Mouse (Mus musculus): ENCODE measurements around the gene Nrxn3.

Nrxn3 gene

DNA sequence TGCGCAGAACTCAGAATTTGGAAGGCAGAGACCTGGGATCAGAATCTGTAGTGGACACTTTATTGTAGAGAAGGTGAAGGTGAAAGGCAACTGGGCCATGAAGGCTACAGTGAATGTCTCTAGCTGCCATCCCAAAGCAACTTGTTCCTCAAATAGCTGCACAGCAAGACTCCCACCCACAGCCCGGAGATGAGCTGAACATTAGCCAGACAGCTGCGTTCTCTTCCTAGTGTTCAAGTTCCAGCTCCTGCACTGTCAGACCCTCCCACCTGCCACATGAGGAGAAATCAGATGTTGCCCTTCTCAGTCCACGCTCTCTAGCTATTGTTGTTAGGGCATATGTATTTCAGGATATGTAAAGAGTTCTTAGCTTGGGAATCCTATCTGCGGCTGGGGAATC, 94.2 kb downstream of the Nrxn3 start:
- no peak for DNase-seq

DNA sequence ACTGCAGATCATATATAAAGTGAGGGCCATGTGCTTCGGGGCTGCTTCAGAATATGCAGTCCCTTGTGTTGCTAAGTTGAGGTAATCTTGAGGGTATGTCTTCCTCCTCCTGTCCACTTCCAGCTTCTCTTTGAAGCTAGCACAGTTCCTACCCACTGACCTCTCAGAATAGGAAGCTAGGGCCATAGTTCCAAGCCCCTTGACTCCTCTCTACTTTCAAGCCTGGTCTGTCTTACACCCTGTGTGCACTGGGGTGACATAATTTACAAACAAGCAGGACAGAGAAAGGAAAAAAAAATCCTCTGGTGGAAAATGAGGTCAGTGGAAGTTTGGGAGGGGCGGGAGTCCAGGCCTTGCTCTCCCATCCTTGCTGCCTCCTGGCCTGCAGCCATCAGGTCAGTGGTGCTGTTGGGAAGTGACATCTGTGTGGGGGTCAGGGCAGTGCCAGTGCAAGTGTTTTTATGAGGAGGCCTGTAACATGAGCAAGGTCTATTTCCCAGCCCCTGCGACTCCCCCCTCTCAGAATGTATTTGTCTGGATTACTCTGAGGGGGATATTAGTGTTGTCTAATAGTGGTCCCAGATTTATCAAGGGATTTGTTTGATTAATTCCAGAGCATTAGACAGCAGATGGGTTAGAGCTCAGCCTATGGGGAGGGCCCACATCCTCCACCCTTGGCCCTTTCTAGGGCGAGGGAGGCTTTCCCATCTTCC, 96.1 kb downstream of the Nrxn3 start:
- DNase-seq = peak; percentile 11

DNA sequence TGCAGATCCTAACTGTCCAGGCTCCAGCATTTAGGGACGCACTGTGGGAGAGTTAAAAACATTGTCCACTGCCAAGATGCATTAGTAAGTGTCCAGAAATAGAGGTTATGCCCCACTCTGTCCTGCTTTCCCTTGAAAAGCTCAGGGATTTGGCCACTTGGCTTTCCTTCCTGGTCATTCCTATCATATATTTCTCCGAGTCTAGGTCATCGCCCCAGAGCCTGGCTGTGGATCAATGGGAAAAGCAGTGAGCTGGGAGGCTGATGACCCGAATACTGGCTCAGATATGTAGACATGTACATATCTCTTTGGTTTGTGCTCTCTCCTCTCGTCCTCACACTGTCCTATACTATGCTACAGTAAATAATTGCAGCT, 96.6 kb downstream of the Nrxn3 start:
- no peak for DNase-seq

DNA sequence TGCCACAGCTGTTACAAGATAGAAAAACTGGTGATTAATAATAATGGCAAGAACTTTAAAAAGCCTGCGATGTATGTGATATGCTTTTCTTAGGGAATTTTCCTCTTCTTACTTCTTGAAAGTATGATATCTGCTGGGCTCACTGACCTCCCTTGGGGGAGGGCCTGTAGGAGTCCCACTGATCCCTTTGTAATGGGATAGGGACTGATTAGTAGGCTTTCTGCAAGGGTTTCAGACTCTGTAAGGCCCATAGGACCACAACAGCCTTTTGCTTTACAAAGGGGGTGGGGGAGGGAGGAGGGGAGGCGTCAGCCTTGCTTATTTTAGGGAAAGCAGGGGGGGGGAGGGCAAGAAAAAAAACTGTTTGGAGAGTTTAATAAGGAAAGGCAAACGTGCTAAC, 97.5 kb downstream of the Nrxn3 start:
- no peak for DNase-seq

DNA sequence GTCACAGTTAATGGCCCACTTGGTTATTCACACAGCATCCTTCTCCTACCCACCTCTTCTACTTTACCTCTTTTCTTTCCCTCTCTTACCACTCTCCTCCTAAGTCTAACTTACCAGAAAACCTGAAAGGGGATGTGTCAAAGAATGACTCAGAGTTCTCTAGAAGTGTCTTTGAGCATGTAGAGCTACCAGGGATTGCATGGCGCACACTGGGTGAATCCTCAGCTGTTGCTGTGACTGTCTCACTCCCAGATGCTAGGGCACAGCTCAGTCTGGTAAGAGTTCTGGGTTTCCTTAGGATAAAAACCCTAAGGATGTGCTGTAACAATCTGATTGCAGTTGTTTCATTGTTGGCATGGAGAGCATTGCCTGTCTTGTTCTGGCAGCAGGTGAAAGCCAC, 108.2 kb downstream of the Nrxn3 start:
- no peak for DNase-seq

DNA sequence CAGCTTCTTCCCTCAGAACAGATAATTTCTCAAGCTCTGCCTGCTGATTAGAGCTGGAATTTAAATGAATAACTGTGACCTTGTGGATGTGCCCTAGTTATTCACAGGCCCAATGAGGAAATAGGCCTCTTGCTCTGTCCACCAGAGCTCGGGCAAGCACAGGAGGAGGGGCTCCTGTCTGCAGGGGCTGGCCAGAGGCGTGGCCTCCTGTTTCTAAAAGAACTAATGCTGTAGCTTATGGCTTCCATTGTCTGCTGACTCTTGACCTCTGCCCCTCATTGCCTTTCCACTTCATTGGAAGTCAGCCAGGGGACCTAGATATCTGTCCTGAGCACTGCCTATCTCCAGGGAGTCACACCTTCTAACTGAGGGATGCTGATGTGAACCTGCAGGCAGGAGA, 113.1 kb downstream of the Nrxn3 start:
- DNase-seq = no peak

DNA sequence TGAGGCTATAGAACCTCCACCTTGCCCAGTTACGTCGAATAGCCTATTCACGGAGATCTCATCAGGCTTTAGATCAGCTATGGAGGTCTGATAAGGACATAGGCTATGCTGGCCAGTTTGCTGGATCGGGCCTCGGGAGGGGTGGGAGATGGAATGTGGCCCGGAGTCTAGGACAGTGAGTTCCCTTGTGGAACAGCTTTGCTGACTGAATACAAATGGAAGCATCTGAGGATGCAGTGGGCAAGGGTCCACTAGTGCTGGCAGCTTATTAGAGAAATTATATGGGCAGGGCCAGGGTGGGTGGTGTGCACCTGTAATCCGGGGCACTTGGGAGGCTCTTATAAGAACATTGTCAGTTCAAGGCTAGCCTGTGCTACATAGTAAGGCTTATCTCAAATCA, 117.0 kb downstream of the Nrxn3 start:
- DNase-seq = no peak

DNA sequence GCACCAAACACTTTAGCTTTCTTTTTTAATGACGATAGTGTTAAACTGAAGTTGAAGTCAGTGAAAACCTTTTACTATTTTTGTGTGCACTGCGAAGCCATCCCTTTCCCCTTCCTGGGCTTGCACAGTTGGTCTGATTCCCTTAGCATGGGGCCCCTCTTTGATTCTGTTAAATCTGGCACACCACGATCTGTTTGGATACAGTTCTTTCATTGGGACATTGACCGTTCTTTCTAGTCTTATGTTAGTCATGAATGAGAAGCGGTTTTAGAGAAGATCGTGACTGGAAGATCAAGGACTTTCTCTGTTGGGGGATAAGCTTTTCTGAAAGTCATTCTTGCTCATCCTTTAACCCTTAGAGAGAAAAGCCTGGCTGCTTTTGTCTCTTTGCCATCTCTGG, 118.7 kb downstream of the Nrxn3 start:
- DNase-seq = no peak

DNA sequence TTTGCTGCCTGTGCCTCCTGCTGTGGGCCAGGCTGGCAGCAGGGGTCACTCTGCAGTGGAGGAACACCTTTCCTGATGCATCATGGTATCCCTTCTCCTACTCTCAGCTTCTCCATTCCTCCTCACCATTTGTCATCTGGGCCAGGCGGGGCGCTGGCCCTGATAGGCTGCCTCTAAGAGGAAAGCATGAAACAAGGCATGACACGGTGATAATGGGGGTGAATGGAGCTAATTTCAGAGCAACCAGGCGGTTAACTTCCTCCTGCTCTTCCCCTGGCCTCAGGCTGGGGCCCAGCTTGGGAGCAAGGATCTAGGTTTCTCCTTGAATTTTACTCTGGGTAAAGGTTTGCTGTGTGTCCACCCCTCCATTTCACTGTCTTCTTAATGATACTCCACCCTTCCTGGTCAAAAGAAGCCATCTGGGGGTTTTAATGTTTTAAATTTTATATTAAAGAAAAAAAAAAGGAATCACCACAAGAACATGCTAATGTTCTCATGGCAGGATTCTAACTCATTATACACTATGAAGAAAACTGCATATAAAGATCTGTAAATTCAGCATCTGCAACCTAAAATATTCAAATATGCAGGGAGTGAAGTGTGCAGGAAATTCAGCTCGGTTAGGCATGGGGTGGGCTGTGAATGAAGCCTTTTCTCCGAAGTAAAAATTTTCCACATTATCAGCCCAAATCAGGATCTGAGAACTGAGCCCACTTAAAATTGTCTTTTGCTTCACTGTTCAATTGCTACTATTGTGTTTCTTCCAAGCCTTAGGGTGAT, 127.9 kb downstream of the Nrxn3 start:
- DNase-seq = no peak

DNA sequence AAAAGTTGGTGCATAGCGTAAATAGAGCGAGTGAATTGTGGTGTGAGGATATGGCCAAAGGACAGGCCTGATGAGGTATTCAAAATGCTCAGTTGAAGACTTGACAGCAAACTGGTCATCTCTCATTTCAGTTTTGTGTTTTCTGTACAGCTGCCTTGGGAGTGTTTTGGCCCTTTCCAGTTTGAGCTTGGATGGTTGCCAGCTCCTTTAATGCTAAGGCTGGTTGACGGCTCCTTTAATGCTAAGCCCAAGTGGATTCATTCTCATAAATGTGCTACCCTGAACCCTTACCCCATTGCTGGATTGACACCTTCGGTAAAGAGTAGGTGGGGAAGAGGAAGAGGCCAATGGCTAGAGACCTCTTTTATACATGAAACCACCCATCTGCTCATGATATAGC, 131.4 kb downstream of the Nrxn3 start:
- DNase-seq = no peak

DNA sequence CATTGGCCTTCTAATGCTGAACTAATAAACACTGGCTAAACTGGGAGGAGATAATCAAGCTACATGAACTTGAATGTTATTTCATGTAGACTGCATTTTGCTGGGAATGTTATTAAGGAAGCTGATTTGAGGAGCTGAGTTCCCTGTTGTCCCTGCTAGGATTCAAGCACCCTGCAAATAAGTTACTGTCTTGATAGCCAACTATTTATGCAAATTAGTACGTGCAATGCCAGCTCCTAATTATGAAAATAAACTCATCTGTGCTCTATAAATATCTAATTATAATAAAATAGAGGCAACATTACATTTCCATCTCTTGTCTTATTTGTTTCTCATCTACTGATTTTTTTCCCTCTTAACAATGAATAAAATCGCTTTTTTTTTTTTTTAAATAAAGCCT, 135.0 kb downstream of the Nrxn3 start:
- DNase-seq = no peak

DNA sequence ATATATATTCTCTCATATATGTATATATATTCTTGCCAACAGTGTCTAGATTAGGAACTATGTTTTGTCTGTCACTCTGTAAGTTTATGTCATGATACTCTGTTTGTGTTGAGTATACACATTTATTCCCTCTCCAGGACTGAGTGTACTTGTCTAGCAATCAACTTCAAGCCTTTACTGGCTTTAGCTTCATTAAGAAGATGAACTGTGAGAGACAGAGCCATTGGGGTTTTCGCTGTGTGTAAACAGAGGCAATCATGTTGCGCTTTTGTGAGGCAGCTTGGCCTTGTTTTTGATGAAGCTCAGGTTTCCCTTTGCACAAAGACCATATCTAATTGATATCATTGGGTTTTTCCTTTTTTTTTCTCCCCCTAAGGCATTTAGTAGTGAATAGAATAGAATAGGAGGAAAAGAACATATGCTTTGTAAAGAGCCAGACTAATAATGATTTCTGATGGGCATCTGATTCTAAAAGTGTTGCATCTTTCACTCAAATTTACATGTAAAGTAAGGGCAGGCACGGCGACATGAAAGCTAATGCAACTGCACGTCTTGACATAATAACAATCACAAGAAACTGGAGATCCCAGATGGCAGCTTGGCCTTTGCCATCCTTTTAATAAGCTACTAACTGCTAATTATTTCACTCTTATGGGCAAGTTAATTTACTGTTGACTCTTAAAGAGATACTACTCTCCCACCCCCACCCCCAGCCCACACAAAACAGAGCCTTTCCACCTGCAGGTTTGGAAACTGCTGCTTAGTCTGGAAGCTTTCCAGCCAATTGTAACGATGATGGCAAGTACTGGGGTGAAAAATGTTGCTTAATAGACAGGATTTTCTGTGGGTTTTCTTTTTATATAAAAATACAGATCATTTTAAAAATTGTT, 137.0 kb downstream of the Nrxn3 start:
- no peak for DNase-seq

DNA sequence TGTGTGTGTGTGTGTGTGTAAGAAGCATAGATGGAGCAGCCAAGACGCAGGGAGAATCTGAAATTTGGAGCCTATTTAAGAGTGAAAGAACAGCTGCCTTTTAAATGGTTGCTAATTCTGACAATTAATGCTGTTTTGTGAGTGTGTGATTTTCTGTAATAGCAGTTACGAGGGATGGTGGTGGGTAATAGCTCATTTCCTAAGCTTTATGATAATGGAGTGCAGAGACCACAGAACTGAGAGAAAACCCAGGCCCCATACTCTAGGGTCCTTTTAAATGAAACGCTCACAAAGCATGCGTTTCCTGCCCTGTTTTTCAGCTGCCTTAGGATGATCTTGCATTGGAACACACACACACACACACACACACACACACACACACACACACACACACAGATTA, 137.7 kb downstream of the Nrxn3 start:
- no peak for DNase-seq

DNA sequence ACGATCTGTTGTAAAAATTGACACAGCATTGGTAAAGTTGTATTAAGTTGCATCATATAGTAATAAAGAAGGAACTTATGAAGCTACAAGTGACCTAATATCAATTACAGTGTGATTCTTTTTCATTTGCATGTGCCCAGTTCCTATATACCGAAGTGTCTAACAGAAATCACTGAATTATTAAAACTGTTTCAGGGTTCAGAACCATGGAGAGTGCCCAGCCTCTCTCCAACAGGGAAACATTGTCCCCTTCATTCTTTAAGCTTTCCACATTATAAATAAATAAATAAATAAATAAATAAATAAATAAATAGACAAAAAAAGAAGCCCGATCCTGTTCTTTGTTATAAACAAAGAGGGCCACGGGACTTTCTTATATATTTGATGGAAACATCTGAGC, 140.4 kb downstream of the Nrxn3 start:
- no peak for DNase-seq

DNA sequence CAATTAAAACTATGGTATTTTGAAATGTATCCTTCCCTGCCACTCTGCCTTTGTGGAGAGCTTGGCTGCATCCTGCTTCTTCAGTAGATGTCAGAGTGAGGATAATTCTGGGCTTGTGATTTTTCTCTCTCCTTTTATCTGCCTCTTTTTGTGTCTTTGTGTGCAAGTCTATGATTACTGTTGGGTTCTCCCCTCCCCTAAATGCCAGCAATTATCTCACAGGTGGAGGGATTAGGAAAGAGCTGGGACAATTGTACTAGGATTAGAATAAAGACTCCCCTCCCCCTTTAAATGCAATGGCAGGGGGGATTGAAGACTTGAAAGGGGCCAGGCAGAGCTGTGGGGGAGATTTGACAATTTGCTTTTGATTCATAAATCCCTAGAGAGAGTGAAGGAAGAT, 145.6 kb downstream of the Nrxn3 start:
- DNase-seq = no peak

DNA sequence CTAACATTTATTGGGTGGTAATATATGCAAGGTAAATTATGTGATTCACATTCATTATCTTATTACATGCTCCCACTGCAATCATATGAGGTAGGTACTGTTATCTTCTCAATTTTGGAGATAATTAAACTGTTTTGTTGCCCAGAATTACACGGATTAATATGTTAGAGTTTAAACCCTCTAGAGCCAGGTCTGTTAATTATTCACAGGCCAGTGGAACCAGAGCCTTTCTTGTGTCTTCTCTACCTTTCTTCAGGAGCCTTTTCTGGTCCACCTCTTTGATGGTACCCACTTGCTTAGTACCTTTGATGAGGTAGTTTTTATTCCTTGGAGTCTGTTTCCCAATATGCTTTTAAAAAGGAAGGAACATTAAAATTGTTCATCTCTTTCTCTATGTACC, 174.7 kb downstream of the Nrxn3 start:
- DNase-seq = no peak

DNA sequence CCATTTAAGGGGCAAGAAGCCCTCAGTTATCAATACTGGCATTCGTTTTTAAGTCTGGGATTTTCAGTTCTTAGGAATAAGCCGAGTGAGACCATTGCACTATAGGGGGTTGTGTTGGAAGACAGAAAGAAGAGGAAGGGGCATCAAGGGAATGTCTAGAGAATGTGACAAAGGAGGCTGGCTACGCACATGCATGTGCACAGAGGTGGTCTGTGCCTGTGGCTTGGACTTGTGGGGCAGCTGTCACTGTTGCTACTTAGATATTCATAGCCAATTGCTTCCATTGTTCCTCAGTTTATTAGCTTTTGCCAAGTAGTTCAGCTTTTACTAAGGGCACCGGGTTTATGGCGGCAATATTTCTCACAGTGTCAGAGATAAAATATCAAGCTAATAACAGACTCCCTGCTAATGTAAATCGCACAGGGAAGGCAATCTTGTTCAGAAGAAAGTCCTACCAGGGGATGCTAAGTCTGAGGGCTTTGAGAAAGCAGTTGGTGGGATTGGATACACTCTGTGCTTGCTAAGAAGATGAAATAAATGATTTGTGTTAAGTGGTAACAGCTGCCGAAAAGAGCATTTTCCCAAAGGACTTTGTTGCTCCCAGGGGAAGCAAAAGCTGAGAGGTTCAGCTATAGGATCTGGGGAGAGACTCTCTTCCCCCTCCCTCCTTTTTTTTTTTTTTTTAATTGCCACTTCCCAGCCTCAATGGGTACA, 177.5 kb downstream of the Nrxn3 start:
- DNase-seq = no peak

DNA sequence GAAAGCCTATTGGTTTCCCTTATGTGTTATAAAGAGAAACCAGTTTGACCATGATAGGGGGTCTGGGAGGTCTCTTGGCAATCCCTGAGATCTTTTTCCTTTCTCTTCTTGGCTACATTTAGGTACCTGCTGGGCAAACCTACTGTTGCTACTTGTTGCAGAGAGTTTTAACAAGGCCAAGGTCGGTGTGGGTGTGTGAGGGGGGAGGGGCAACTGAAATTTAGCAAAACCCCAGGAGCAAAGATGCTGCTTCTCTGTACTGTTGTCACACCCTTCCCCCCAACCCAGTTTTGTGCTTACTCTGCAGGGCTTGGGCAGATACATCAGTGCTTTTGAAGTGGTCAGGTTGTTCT, 178.0 kb downstream of the Nrxn3 start:
- no peak for DNase-seq

DNA sequence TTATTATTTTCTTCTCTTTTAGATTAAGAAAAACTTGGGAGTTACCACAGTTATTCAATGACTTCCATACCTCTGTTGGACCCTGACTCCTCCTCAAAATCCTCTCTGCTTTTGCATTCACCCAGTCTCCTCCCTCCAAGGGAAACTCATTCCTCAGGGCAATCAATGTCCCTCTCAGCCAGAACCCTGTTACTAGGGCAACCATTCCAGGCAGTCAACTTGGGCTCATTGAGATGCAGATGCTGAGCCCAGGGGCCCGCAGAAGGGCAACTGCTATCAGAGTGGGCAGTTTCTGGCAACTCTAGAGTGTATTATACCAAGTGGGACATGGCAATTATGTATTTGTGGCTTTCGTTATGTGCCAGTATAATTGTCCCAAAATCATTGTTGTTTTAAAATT, 188.1 kb downstream of the Nrxn3 start:
- no peak for DNase-seq

DNA sequence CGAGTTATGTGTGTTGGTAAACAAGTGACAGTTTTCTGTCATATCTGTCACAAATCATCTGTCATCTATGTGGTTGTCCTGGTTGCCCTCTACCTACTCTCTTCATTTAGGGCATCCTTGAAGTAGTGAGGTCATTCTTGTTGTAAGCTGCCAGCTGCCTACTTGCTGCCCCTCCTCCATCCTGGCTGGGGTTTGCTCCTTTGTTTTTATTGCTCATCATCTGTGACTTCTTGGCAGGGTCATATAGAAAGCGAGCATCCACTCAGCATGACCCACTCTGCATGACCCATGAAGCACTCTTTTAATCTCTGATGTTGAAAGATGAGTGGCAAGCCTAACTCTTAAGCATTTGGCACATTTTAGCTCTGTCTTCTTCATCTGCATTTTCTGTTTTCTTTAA, 194.1 kb downstream of the Nrxn3 start:
- DNase-seq = no peak

DNA sequence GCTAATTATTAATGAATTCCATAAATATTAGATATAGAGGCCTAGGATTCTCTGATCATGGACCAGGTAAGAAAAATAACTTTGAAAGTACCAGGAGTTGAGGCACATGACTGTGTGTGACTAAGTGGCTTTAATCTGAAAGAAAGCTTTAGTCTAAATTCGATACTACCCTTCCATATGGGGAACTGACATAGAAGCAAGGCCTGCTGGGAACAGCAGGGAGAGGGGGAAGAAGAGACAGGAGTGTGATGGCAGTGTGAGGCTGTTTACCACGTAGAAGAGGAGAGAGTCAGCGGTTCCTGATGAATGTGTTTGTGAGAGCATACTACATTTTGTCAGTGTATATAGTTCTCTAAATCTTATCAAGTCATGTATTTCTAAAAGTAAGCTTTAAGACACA, 202.2 kb downstream of the Nrxn3 start:
- DNase-seq = no peak

DNA sequence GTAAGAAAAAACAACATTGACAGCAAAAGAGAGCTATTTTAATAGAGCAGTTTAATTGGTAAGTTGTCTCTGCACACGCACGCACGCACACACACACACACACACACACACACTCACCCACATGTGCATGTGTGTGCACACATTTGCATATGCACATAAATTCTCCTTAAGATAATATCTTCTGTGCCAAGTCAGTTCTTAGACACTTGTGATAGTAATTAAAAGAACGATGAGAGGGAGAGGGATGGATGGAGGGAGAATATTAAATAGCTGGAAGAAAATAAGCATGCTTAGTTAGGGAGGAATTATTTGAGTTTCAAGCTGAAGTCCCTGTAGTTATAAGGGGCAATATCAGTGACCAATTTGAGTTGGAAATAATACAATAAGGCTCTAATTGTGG, 203.6 kb downstream of the Nrxn3 start:
- DNase-seq = no peak

DNA sequence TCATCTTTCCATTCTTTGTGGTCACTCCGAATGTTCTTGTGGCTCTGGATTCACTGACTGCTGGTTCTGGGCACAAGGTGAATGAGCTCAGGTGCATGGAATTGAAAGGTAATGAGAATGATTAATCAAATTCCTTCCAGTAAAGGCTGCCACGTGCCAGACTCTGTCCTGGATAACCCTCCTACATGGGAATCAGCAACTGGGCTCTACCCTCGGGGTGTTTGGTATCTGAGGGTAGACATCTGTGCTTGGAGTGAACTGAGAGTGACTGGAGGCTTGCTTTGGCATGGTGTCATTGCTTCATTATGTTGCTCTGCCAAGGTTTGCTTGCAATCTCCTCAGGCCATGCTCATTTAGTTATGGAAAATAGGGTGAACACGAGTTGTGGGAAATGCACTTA, 209.0 kb downstream of the Nrxn3 start:
- DNase-seq = no peak

Measured in kidney, postnatal 14 days (tissue).